Mouse (Mus musculus) heart, postnatal 0 days (tissue): ENCODE results near the gene 4930558C23Rik.
"Not testable (repeated sequence)": the region's sequence is repeated elsewhere in the genome, so short reads cannot be mapped to it uniquely, and the experiment has no call there.

Experiments used
- CTCF ChIP-seq: IDR thresholded peaks from 2 replicates; pipeline ENCODE4 v1.5.1; 2016; ENCODE audit warnings: antibody characterized with exemption, control low read depth, low read depth
- EP300 ChIP-seq: IDR thresholded peaks from 2 replicates; pipeline ENCODE4 v1.6.1; 2016; ENCODE audit warnings: antibody characterized with exemption, low read depth

GRCm38 (mm10) chr3:95360276-95360675, 42.4 kb downstream of the 4930558C23Rik start:
- not testable (repeated sequence) for TF ChIP-seq CTCF, EP300
